8 mouse cellular contexts compared by ENCODE assay signal in the genomic region with DNA sequence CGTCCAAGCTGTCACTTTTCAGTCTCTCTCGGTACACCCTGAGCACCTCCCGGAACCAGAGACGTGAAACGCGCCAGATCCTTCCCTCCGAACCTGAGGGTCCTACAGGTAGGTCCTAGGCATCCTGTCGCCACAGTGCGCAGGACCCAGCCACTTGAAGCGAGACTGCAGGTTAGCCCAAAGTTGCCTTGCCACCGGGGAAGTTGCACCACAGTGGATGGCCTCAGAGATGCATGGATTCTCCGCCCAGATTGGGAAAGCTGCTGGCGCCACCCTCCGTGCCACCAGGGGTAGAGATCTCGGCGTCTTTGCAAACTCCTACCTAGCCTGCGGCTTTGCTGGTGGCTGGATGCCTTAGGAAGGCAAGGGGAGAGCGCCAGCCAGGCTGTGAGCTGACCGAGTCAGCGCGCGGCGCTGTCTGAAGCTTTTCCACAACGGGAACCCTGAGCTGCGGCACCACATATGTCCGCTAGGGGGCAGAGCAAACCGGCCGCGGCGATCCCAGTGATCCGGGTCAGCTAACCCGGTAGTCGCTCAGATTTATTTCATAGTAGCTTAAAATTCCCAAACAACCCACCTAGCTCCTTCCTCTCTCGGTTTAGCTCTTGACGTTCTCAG. TPM values are rescaled to one million over a fixed set of nuclear protein-coding genes. Genes with fewer than 3 reads are reported as not detected.
DNase-seq lines count a peak whose midpoint lies in the region; ATAC-seq and TF ChIP-seq lines count a peak whose summit lies in the region.

No protein-coding gene starts in this region.

- peak; percentile 75 for ATAC-seq in Patski
- peak; percentile 65 for ATAC-seq in hindbrain, embryonic 14.5 days (ENCODE audit: low FRiP score)

- H3K27me3 ChIP-seq in Patski, result no peaks in the 10 kb centered on the region
- H3K27me3 ChIP-seq in hindbrain, embryonic 14.5 days (ENCODE audit: control insufficient read depth, insufficient read depth, low read length), result peaks cover 51% of the 10 kb centered on the region

- peak overlapping the region; percentile 76 for H3K4me2 ChIP-seq in hindbrain, embryonic 14.5 days (replicated peaks)

- H3K9ac ChIP-seq in hindbrain, embryonic 14.5 days, result peak overlapping the region; percentile 41; the same call in 1 of the 2 replicates

- H3K9me3 ChIP-seq in hindbrain, embryonic 14.5 days (ENCODE audit: control insufficient read depth, low read length), result no peaks in the 10 kb centered on the region

- 2% methylated on average over 35 of the region's 35 CpGs for WGBS in hindbrain, embryonic 14.5 days

- POLR2A ChIA-PET in Patski (lab: Charles Lee), result interaction anchor here (0.7 kb wide), 1 partner anchor 210 kb away, joined by 3 read pairs; no protein-coding TSS in a partner anchor

- H3K27ac ChIP-seq in hindbrain, embryonic 14.5 days, result no peak overlapping the region

- CTCF ChIA-PET in Patski (lab: Charles Lee), result interaction anchor here (0.8 to 1.6 kb wide), 13 partner anchors 10 to 254 kb away, joined by 3 to 6 read pairs (median 3); no protein-coding TSS in a partner anchor

- TF ChIP-seq CTCF in Patski (IDR thresholded peaks at IDR 0.05), result no peak

- DNase-seq in Patski (ENCODE audit: low read depth, low spot score), result peak; percentile 31
- DNase-seq in cerebellum, postnatal 25 days, result peak; percentile 86 to 91
- peak; percentile 89 to 90 for DNase-seq in frontal cortex, postnatal 36 days (ENCODE audit: low spot score in 2 of 2)
- peak; percentile 84 for DNase-seq in hindbrain, embryonic 14.5 days (ENCODE audit: low spot score)
- DNase-seq in layer of hippocampus, postnatal 14 days (ENCODE audit: low spot score in 2 of 2), result peak; percentile 84 to 86
- peak; percentile 88 for DNase-seq in lung, postnatal 10 days
- DNase-seq in ovary, postnatal 36 days (ENCODE audit: low spot score), result peak; percentile 90
- peak; percentile 88 for DNase-seq in thymus, postnatal 4 days

- H3K4me3 ChIP-seq in hindbrain, embryonic 14.5 days (replicated peaks; ENCODE audit: low read length), result peak overlapping the region; percentile 34

- no peaks in the 10 kb centered on the region for H3K36me3 ChIP-seq in hindbrain, embryonic 14.5 days (replicated peaks; ENCODE audit: control insufficient read depth, insufficient read depth)

- H3K4me1 ChIP-seq in hindbrain, embryonic 14.5 days (replicated peaks; ENCODE audit: control insufficient read depth, insufficient read depth, low read length), result peaks cover 19% of the 10 kb centered on the region; the same call in 1 of the 2 replicates

- in situ Hi-C loops in Patski (cut with MboI; ENCODE audit: low pct_unique_long_range_greater_than_20kb), result loop anchor here (10.0 kb wide), 3 partner anchors 174 to 514 kb away; partner anchors contain the start of gene Rad18

RNA-seq across cellular contexts. Expression of gene Oxtr, which starts 1.0 kb away (rescaled TPM):
- polyA plus RNA-seq in Patski (2021), result 2.3 TPM
- polyA plus RNA-seq in hindbrain, embryonic 14.5 days (2014; fragmentation: Nextera tagmentation; extraction: Ambion mirVana), result 1.6 and 1.9 TPM in 2 replicates
- total RNA-seq in layer of hippocampus, postnatal 14 days (2021), result 10 to 100 TPM in 1 of 2 experiments, 1 to 10 TPM in 1; 8.2 to 10.7 TPM

RNA-seq across cellular contexts. Expression of gene Cav3, which starts 31.4 kb away (rescaled TPM):
- not detected for polyA plus RNA-seq in Patski (2021)
- 0.17 and 0.18 TPM in 2 replicates for polyA plus RNA-seq in hindbrain, embryonic 14.5 days (2014; fragmentation: Nextera tagmentation; extraction: Ambion mirVana)
- total RNA-seq in layer of hippocampus, postnatal 14 days (2021), result under 1 TPM; 0.55 to 0.94 TPM

Comparison
In these comparisons a context has a peak if more than half of its experiments do, and no peak if none do; other contexts are left out.
1. DNase-seq: peak in every context shown above with its lines; median percentile 90 in ovary, postnatal 36 days; 90 in frontal cortex, postnatal 36 days; 88 in cerebellum, postnatal 25 days; 88 in lung, postnatal 10 days; 88 in thymus, postnatal 4 days; 85 in layer of hippocampus, postnatal 14 days; 84 in hindbrain, embryonic 14.5 days; 31 in Patski.